Mouse (Mus musculus) liver, embryonic 14.5 days (tissue): Measurements from ENCODE around the gene Zfp598. TPM values are rescaled to one million over a fixed set of nuclear protein-coding genes. Genes with fewer than 3 reads are reported as not detected.

ENCODE experiments used
- ATAC-seq: fragments of 200-750 bp; cut with Nextera tagmentation; 2 replicates; pipeline ENCODE4 v1.8.0; 2017; ENCODE audit warnings: moderate number of reproducible peaks, mild to moderate bottlenecking, moderate library complexity; ENCODE audit not compliant: insufficient read depth
- DNase-seq, 3 experiments: peaks; one replicate each; pipeline ENCODE4 v3.0.0-alpha.2; 2012 to 2013; ENCODE audit warnings: low read depth in 3 of 3, low spot score in 3 of 3
- H3K27ac ChIP-seq: fragments of 300-500 bp; sonication (generic); 2 replicates; pipeline ENCODE4 v1.5.1; 2014; ENCODE audit warnings: moderate library complexity, mild to moderate bottlenecking, control low read depth, inconsistent platforms
- H3K27me3 ChIP-seq: fragments of 300-500 bp; sonication (generic); 2 replicates; pipeline ENCODE4 v1.6.1; 2014; ENCODE audit warnings: mild to moderate bottlenecking, low read length, moderate library complexity; ENCODE audit not compliant: control insufficient read depth, insufficient read depth
- H3K36me3 ChIP-seq: fragments of 300-500 bp; sonication (generic); replicated peaks from 2 replicates; pipeline ENCODE4 v1.6.1; 2014; ENCODE audit warnings: low read depth; ENCODE audit not compliant: control insufficient read depth, insufficient read depth
- H3K4me1 ChIP-seq, 2 experiments: fragments of 200-500 bp in 1 of 2; fragments of 300-500 bp in 1 of 2; sonication (generic) in 1 of 2; replicated peaks; 2 replicates each; pipeline ENCODE4 v1.6.1; 2012 to 2014; ENCODE audit warnings: antibody characterized with exemption in 1 of 2, inconsistent platforms in 1 of 2, low read length in 1 of 2; ENCODE audit not compliant: control insufficient read depth in 2 of 2, insufficient read depth in 2 of 2
- H3K4me2 ChIP-seq: fragments of 300-500 bp; sonication (generic); 2 replicates; pipeline ENCODE4 v1.6.1; 2014; ENCODE audit warnings: low read depth, mild to moderate bottlenecking, control low read depth, moderate library complexity
- H3K4me3 ChIP-seq, 2 experiments: fragments of 200-500 bp in 1 of 2; fragments of 300-500 bp in 1 of 2; sonication (generic) in 1 of 2; 2 replicates each; pipeline ENCODE4 v1.5.1; 2012 to 2014; ENCODE audit warnings: low read depth in 2 of 2, low read length in 2 of 2, mild to moderate bottlenecking in 2 of 2, control low read depth in 1 of 2, inconsistent platforms in 1 of 2, moderate library complexity in 1 of 2; ENCODE audit not compliant: insufficient read depth in 1 of 2
- H3K9ac ChIP-seq: fragments of 300-500 bp; sonication (generic); replicated peaks from 2 replicates; pipeline ENCODE4 v1.6.1; 2014; ENCODE audit warnings: mild to moderate bottlenecking, control low read depth, moderate library complexity
- H3K9me3 ChIP-seq: fragments of 300-500 bp; sonication (generic); 2 replicates; pipeline ENCODE4 v1.6.1; 2016; ENCODE audit warnings: low read length, mixed read lengths; ENCODE audit not compliant: control insufficient read depth
- CTCF ChIP-seq: IDR thresholded peaks from 2 replicates; pipeline ENCODE4 v1.5.1; 2016; ENCODE audit warnings: antibody characterized with exemption, low read depth, control low read depth
- EP300 ChIP-seq: IDR thresholded peaks from 2 replicates; pipeline ENCODE4 v1.6.1; 2016; ENCODE audit warnings: antibody characterized with exemption, low read depth
- WGBS: fragments of 180-500 bp; shearing (Covaris S2); extraction: QIAGEN DNeasy Blood & Tissue Kit; methylation state at CpG from one replicate; pipeline ENCODE4 v1.1.7; 2014; ENCODE audit not compliant: insufficient replicate concordance; 5-methylcytosine and 5-hydroxymethylcytosine counted together
- polyA plus RNA-seq, 2 experiments: library from polyadenylated mRNA; depleted of rRNA in 1 of 2; stranded (reverse) in 1 of 2; unstranded in 1 of 2; fragments of >200 nt; fragmentation: Nextera tagmentation in 1 of 2; extraction: Ambion mirVana in 1 of 2; gene quantifications; 2 replicates each; pipeline versions ENCODE4 v1.2.1 to v1.2.3; 2012 to 2014

Gene Zfp598
- polyA plus RNA-seq, 2 experiments, result 10.7 to 23.8 TPM

GRCm38 (mm10) chr17:24725637-24726390, 56.3 kb downstream of the Zfp598 start:
- 46% methylated on average over 3 of the region's 3 CpGs for WGBS
- H3K9ac ChIP-seq, result no peak overlapping the region
- H3K4me3 ChIP-seq, result no peak overlapping the region
- TF ChIP-seq EP300, result no peak
- TF ChIP-seq CTCF, result no peak
- no peak overlapping the region for H3K27ac ChIP-seq
- no peaks in the 10 kb centered on the region for H3K27me3 ChIP-seq
- H3K4me2 ChIP-seq, result no peak overlapping the region
- no peak for ATAC-seq
- no peaks in the 10 kb centered on the region for H3K9me3 ChIP-seq
- peaks cover 13 to 18% of the 10 kb centered on the region in 2 experiments for H3K4me1 ChIP-seq
- DNase-seq, result no peak
- H3K36me3 ChIP-seq, result peaks cover 16% of the 10 kb centered on the region

DNA sequence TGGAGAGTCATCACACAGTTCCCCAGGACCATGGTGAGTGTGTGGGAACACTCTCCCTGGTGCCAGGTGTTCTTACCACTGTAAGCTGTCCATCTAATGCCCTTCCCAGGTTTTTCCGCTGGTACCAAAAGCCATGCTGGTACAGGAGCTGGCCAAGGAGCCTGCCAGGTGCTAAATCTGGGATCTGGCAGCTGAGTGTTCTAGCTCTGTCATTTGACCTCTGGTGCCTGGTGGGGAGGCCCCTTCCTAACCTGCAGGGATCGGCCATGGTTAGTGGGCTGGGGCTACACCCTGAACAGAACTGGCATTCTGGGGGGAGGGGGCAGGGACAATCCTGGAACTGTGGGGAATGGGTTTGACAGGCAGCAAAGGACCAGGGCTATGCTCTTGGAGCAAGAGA, 58.1 kb downstream of the Zfp598 start, which contains the start of gene Rpl3l:
Rpl3l (plus strand) TSS at position 203 of the 400 bp plus-strand sequence.
- Histone ChIP-seq H3K4me3 (no peak within 1 kb of the TSS), H3K27ac (no peak within 1 kb of the TSS), H3K36me3 (peaks cover under 1% of the 10 kb centered on the region; the same call in 1 of the 2 replicates), H3K27me3 (no peaks in the 10 kb centered on the region), H3K4me1 (peaks cover 7% of the 10 kb centered on the region in 2 experiments), H3K4me2 (no peak within 1 kb of the TSS), H3K9ac (no peak within 1 kb of the TSS), H3K9me3 (no peaks in the 10 kb centered on the region)
- TF ChIP-seq CTCF, result no peak
- no peak for TF ChIP-seq EP300
- no peak for ATAC-seq
- no peak for DNase-seq
- WGBS, result 61% methylated on average over 2 of the region's 2 CpGs

- DNase-seq, result no peak
- no peak overlapping the region for H3K4me3 ChIP-seq
- no peaks in the 10 kb centered on the region for H3K27me3 ChIP-seq
- no peak for TF ChIP-seq CTCF
- TF ChIP-seq EP300, result no peak
- H3K9me3 ChIP-seq, result no peaks in the 10 kb centered on the region
- WGBS, result 65% methylated on average over 17 of the region's 17 CpGs
- no peak overlapping the region for H3K4me2 ChIP-seq
- H3K36me3 ChIP-seq, result no peaks in the 10 kb centered on the region
- H3K27ac ChIP-seq, result no peak overlapping the region
- H3K4me1 ChIP-seq, result peaks cover 4% of the 10 kb centered on the region in 2 experiments
- no peak for ATAC-seq
- H3K9ac ChIP-seq, result no peak overlapping the region
Observed at GRCm38 (mm10) chr17:24728184-24728583, 58.7 kb downstream of the Zfp598 start.

DNA sequence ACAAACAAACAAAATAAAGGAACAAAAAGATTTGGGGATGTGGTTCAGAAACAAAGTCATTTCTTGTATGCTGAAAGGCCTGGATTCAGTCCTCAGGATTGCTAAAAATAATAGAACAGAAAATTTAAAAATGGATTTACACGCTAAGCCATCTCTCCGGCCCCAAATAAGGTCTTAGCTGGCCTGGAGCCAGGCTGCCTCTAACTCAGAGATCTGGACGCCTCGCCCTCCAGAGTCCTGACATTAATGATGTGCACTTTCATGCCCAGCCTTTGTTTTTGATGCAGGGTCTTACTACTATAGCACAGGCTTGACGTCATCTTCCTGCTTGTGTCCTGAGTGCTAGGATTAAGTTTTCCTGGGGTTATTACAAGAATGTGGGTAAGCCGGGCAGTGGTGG, 59.6 kb downstream of the Zfp598 start:
- TF ChIP-seq EP300, result no peak
- no peak for TF ChIP-seq CTCF
- ATAC-seq (no peak), DNase-seq (no peak)
- H3K27ac ChIP-seq, result no peak overlapping the region
- H3K4me1 ChIP-seq, result 0 out of 4 replicates have a peak, but pooled peaks cover 0 to 2% of the 10 kb centered on the region in 2 experiments
- H3K4me2 ChIP-seq, result no peak overlapping the region
- H3K4me3 ChIP-seq, result no peak overlapping the region
- WGBS, result 66% methylated on average over 6 of the region's 6 CpGs
- H3K9ac ChIP-seq, result no peak overlapping the region
- no peaks in the 10 kb centered on the region for H3K9me3 ChIP-seq
- no peaks in the 10 kb centered on the region for H3K27me3 ChIP-seq
- H3K36me3 ChIP-seq, result no peaks in the 10 kb centered on the region

DNA sequence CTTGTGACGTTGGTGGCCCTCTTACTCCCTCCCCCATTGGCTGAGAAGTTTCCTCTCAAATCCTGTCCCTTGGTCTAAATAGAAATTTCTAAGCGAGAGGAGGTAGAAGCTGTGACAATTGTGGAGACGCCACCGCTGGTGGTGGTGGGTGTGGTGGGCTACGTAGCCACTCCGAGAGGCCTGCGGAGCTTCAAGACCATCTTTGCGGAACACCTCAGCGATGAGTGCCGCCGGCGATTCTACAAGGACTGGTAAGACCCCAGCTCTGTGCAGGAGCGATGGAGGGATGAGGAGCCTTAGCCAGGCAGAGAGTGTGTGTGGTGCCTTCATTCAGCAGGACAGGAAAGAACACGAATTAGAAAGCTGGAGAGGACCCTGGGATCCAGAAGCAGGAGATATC, 61.3 kb downstream of the Zfp598 start:
- Histone ChIP-seq H3K4me1 (peaks cover 3% of the 10 kb centered on the region in 2 experiments), H3K9me3 (no peaks in the 10 kb centered on the region), H3K4me3 (no peak overlapping the region), H3K36me3 (no peaks in the 10 kb centered on the region), H3K4me2 (no peak overlapping the region), H3K27ac (no peak overlapping the region), H3K27me3 (no peaks in the 10 kb centered on the region), H3K9ac (no peak overlapping the region)
- TF ChIP-seq EP300 (no peak), CTCF (no peak)
- ATAC-seq (no peak), DNase-seq (no peak)
- 69% methylated on average over 14 of the region's 14 CpGs for WGBS

Other genes starting within 250 kb of the Zfp598 start
Only the 30 nearest of the 33 such genes appear.
- 17.1 and 19.9 TPM in 2 replicates for gene E4f1, start 199.4 kb upstream of the Zfp598 start, polyA plus RNA-seq (2012; rRNA removed)
- gene E4f1, start 199.4 kb upstream of the Zfp598 start, polyA plus RNA-seq (2014; fragmentation: Nextera tagmentation; extraction: Ambion mirVana), result 4.5 and 5.0 TPM in 2 replicates
- gene Pgp, start 199.3 kb upstream of the Zfp598 start, polyA plus RNA-seq (2012; rRNA removed), result 37.9 and 38.2 TPM in 2 replicates
- 70.4 and 76.7 TPM in 2 replicates for gene Pgp, start 199.3 kb upstream of the Zfp598 start, polyA plus RNA-seq (2014; fragmentation: Nextera tagmentation; extraction: Ambion mirVana)
- gene Bricd5, start 195.8 kb upstream of the Zfp598 start, polyA plus RNA-seq (2012; rRNA removed), result 0.29 and 0.30 TPM in 2 replicates
- gene Bricd5, start 195.8 kb upstream of the Zfp598 start, polyA plus RNA-seq (2014; fragmentation: Nextera tagmentation; extraction: Ambion mirVana), result 0.23 TPM in 1 of 2 replicates, not detected in the other
- gene Mlst8, start 190.6 kb upstream of the Zfp598 start, polyA plus RNA-seq (2012; rRNA removed), result 13.5 and 18.5 TPM in 2 replicates
- 9.6 and 11.2 TPM in 2 replicates for gene Mlst8, start 190.6 kb upstream of the Zfp598 start, polyA plus RNA-seq (2014; fragmentation: Nextera tagmentation; extraction: Ambion mirVana)
- 0.09 and 0.11 TPM in 2 replicates for gene Caskin1, start 181.1 kb upstream of the Zfp598 start, polyA plus RNA-seq (2012; rRNA removed)
- gene Caskin1, start 181.1 kb upstream of the Zfp598 start, polyA plus RNA-seq (2014; fragmentation: Nextera tagmentation; extraction: Ambion mirVana), result 0.08 TPM in 2 replicates
- 55.4 and 64.2 TPM in 2 replicates for gene Traf7, start 141.7 kb upstream of the Zfp598 start, polyA plus RNA-seq (2012; rRNA removed)
- gene Traf7, start 141.7 kb upstream of the Zfp598 start, polyA plus RNA-seq (2014; fragmentation: Nextera tagmentation; extraction: Ambion mirVana), result 25.6 and 29.4 TPM in 2 replicates
- gene Rab26, start 135.5 kb upstream of the Zfp598 start, polyA plus RNA-seq (2012; rRNA removed), result 0.21 and 0.28 TPM in 2 replicates
- gene Rab26, start 135.5 kb upstream of the Zfp598 start, polyA plus RNA-seq (2014; fragmentation: Nextera tagmentation; extraction: Ambion mirVana), result 0.95 and 1.0 TPM in 2 replicates
- 3.4 and 4.0 TPM in 2 replicates for gene Pkd1, start 119.9 kb upstream of the Zfp598 start, polyA plus RNA-seq (2012; rRNA removed)
- gene Pkd1, start 119.9 kb upstream of the Zfp598 start, polyA plus RNA-seq (2014; fragmentation: Nextera tagmentation; extraction: Ambion mirVana), result 1.8 and 2.9 TPM in 2 replicates
- 17.0 and 21.4 TPM in 2 replicates for gene Tsc2, start 37.1 kb upstream of the Zfp598 start, polyA plus RNA-seq (2012; rRNA removed)
- gene Tsc2, start 37.1 kb upstream of the Zfp598 start, polyA plus RNA-seq (2014; fragmentation: Nextera tagmentation; extraction: Ambion mirVana), result 17.6 and 23.8 TPM in 2 replicates
- 6.2 and 6.6 TPM in 2 replicates for gene Nthl1, start 37.0 kb upstream of the Zfp598 start, polyA plus RNA-seq (2012; rRNA removed)
- gene Nthl1, start 37.0 kb upstream of the Zfp598 start, polyA plus RNA-seq (2014; fragmentation: Nextera tagmentation; extraction: Ambion mirVana), result 5.9 and 6.1 TPM in 2 replicates
- 5.5 and 5.7 TPM in 2 replicates for gene Slc9a3r2, start 19.4 kb upstream of the Zfp598 start, polyA plus RNA-seq (2012; rRNA removed)
- gene Slc9a3r2, start 19.4 kb upstream of the Zfp598 start, polyA plus RNA-seq (2014; fragmentation: Nextera tagmentation; extraction: Ambion mirVana), result 8.1 and 9.9 TPM in 2 replicates
- 0.27 TPM in 1 of 2 replicates, not detected in the other for gene Npw, start 11.2 kb upstream of the Zfp598 start, polyA plus RNA-seq (2012; rRNA removed)
- gene Npw, start 11.2 kb upstream of the Zfp598 start, polyA plus RNA-seq (2014; fragmentation: Nextera tagmentation; extraction: Ambion mirVana), result 0.29 TPM in 1 of 2 replicates, not detected in the other
- 0.06 and 0.14 TPM in 2 replicates for gene Syngr3, start 20.3 kb downstream of the Zfp598 start, polyA plus RNA-seq (2012; rRNA removed)
- 0.08 TPM in 1 of 2 replicates, not detected in the other for gene Syngr3, start 20.3 kb downstream of the Zfp598 start, polyA plus RNA-seq (2014; fragmentation: Nextera tagmentation; extraction: Ambion mirVana)
- 13.9 and 19.5 TPM in 2 replicates for gene Gfer, start 26.5 kb downstream of the Zfp598 start, polyA plus RNA-seq (2012; rRNA removed)
- 30.2 and 32.3 TPM in 2 replicates for gene Gfer, start 26.5 kb downstream of the Zfp598 start, polyA plus RNA-seq (2014; fragmentation: Nextera tagmentation; extraction: Ambion mirVana)
- gene Noxo1, start 26.5 kb downstream of the Zfp598 start, polyA plus RNA-seq (2012; rRNA removed), result 0.87 and 0.97 TPM in 2 replicates
- 0.25 and 0.30 TPM in 2 replicates for gene Noxo1, start 26.5 kb downstream of the Zfp598 start, polyA plus RNA-seq (2014; fragmentation: Nextera tagmentation; extraction: Ambion mirVana)
- 20.5 and 26.8 TPM in 2 replicates for gene Tbl3, start 38.0 kb downstream of the Zfp598 start, polyA plus RNA-seq (2012; rRNA removed)
- gene Tbl3, start 38.0 kb downstream of the Zfp598 start, polyA plus RNA-seq (2014; fragmentation: Nextera tagmentation; extraction: Ambion mirVana), result 31.3 and 33.4 TPM in 2 replicates
- 0.11 and 0.29 TPM in 2 replicates for gene Rnf151, start 48.4 kb downstream of the Zfp598 start, polyA plus RNA-seq (2012; rRNA removed)
- not detected in 2 replicates for gene Rnf151, start 48.4 kb downstream of the Zfp598 start, polyA plus RNA-seq (2014; fragmentation: Nextera tagmentation; extraction: Ambion mirVana)
- 2,096 and 2,246 TPM in 2 replicates for gene Rps2, start 48.4 kb downstream of the Zfp598 start, polyA plus RNA-seq (2012; rRNA removed)
- gene Rps2, start 48.4 kb downstream of the Zfp598 start, polyA plus RNA-seq (2014; fragmentation: Nextera tagmentation; extraction: Ambion mirVana), result 1,219 and 1,250 TPM in 2 replicates
- gene Ndufb10, start 54.8 kb downstream of the Zfp598 start, polyA plus RNA-seq (2012; rRNA removed), result 84.0 and 162 TPM in 2 replicates
- 207 and 216 TPM in 2 replicates for gene Ndufb10, start 54.8 kb downstream of the Zfp598 start, polyA plus RNA-seq (2014; fragmentation: Nextera tagmentation; extraction: Ambion mirVana)
- 0.03 TPM in 1 of 2 replicates, not detected in the other for gene Rpl3l, start 58.1 kb downstream of the Zfp598 start, polyA plus RNA-seq (2012; rRNA removed)
- gene Rpl3l, start 58.1 kb downstream of the Zfp598 start, polyA plus RNA-seq (2014; fragmentation: Nextera tagmentation; extraction: Ambion mirVana), result not detected in 2 replicates
- 18.3 and 25.4 TPM in 2 replicates for gene Msrb1, start 67.0 kb downstream of the Zfp598 start, polyA plus RNA-seq (2012; rRNA removed)
- gene Msrb1, start 67.0 kb downstream of the Zfp598 start, polyA plus RNA-seq (2014; fragmentation: Nextera tagmentation; extraction: Ambion mirVana), result 28.8 and 28.9 TPM in 2 replicates
- gene Hs3st6, start 83.3 kb downstream of the Zfp598 start, polyA plus RNA-seq (2012; rRNA removed), result 0.03 and 0.06 TPM in 2 replicates
- not detected in 2 replicates for gene Hs3st6, start 83.3 kb downstream of the Zfp598 start, polyA plus RNA-seq (2014; fragmentation: Nextera tagmentation; extraction: Ambion mirVana)
- gene Meiob, start 134.6 kb downstream of the Zfp598 start, polyA plus RNA-seq (2012; rRNA removed), result 0.50 and 0.65 TPM in 2 replicates
- 0.90 and 1.2 TPM in 2 replicates for gene Meiob, start 134.6 kb downstream of the Zfp598 start, polyA plus RNA-seq (2014; fragmentation: Nextera tagmentation; extraction: Ambion mirVana)
- 49.8 and 65.9 TPM in 2 replicates for gene Hagh, start 170.5 kb downstream of the Zfp598 start, polyA plus RNA-seq (2012; rRNA removed)
- 109 and 120 TPM in 2 replicates for gene Hagh, start 170.5 kb downstream of the Zfp598 start, polyA plus RNA-seq (2014; fragmentation: Nextera tagmentation; extraction: Ambion mirVana)
- gene Fahd1, start 180.7 kb downstream of the Zfp598 start, polyA plus RNA-seq (2012; rRNA removed), result 18.6 and 24.0 TPM in 2 replicates
- gene Fahd1, start 180.7 kb downstream of the Zfp598 start, polyA plus RNA-seq (2014; fragmentation: Nextera tagmentation; extraction: Ambion mirVana), result 37.2 and 40.1 TPM in 2 replicates
- 3.4 and 4.3 TPM in 2 replicates for gene Igfals, start 196.3 kb downstream of the Zfp598 start, polyA plus RNA-seq (2012; rRNA removed)
- 4.7 and 6.3 TPM in 2 replicates for gene Igfals, start 196.3 kb downstream of the Zfp598 start, polyA plus RNA-seq (2014; fragmentation: Nextera tagmentation; extraction: Ambion mirVana)
- gene Nubp2, start 216.7 kb downstream of the Zfp598 start, polyA plus RNA-seq (2012; rRNA removed), result 30.8 and 33.1 TPM in 2 replicates
- gene Nubp2, start 216.7 kb downstream of the Zfp598 start, polyA plus RNA-seq (2014; fragmentation: Nextera tagmentation; extraction: Ambion mirVana), result 76.7 and 80.1 TPM in 2 replicates
- gene Spsb3, start 217.0 kb downstream of the Zfp598 start, polyA plus RNA-seq (2012; rRNA removed), result 26.3 and 28.4 TPM in 2 replicates
- gene Spsb3, start 217.0 kb downstream of the Zfp598 start, polyA plus RNA-seq (2014; fragmentation: Nextera tagmentation; extraction: Ambion mirVana), result 37.5 and 40.2 TPM in 2 replicates
- gene Eme2, start 225.4 kb downstream of the Zfp598 start, polyA plus RNA-seq (2012; rRNA removed), result 7.6 and 9.4 TPM in 2 replicates
- 7.4 and 8.5 TPM in 2 replicates for gene Eme2, start 225.4 kb downstream of the Zfp598 start, polyA plus RNA-seq (2014; fragmentation: Nextera tagmentation; extraction: Ambion mirVana)
- gene Mrps34, start 225.4 kb downstream of the Zfp598 start, polyA plus RNA-seq (2012; rRNA removed), result 48.0 and 49.2 TPM in 2 replicates
- gene Mrps34, start 225.4 kb downstream of the Zfp598 start, polyA plus RNA-seq (2014; fragmentation: Nextera tagmentation; extraction: Ambion mirVana), result 43.5 and 49.9 TPM in 2 replicates